Mouse (Mus musculus): ENCODE data around the gene Map2k1.

DNA sequence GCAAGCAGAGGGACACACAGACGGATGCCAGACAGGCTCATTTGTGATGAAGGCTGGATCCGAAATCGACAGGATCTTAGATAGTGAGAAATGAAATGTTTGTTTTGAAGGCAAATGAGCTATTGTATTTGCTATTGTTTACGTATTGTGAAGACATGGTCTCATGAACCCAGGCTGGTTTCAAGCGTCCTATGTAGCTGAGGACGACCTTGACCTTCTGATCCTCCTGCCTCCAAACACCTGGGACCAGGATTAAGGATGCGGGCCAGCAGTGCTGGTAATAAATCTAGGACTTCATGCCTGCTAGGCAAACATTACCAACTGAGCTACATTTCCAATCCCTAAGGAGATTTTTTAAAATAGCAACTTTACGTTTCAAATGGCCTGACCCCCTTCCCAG, 55.9 kb downstream of the Map2k1 start:
- TF ChIP-seq CTCF (conservative IDR thresholded peaks at IDR 0.05; ENCODE audit: low read length): no peak
- TF ChIP-seq POU5F1 (IDR thresholded peaks at IDR 0.05; ENCODE audit: borderline replicate concordance, low read length): no peak
- TF ChIP-seq NANOG (IDR thresholded peaks at IDR 0.05; ENCODE audit: borderline replicate concordance, low read length): no peak

Measured in E14TG2a.4 (cell line).